Mouse (Mus musculus): ENCODE results near the gene Ppp1ca.

Gene Ppp1ca

DNA sequence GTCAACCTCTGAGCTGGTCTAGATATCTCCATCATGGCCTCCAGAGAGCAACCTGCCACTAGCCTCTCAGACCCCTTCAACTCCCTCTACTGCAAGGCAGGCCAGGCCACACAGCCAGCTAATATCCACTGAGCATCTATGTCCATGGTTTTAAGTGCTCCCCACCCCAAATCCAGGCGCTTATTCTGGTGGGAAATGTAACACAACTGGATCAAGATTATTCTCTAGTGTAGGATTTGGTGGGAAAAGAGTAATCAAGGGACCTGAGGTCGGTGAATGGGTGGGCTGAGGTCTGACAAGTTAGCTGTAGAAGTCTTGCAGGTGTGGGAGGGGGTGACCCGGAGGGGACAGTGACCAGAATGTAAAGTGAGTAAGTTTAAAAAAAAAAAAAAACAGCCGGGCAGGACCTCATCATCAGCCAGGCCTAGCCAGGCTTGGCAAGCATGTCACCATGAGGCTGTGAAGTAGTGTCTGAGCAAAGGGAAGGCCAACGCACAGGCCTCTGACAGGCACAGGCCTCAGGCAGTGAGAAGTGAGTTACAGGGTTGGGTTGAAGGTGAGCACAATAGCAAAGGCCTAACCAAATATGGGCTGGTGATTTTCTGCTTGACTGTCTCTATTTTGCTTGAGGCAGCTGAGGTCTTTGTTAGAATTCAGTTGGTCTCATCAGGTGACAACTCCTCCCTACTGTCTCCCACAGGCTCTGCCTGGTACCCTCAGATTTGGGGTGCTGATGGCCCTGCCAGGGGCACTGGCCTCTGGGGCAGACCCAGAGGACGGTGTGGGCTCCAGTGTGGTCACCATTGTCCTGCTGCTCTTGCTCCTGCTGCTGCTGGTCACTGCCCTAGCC lies 36.4 kb upstream of the Ppp1ca start:
- DNase-seq: no peak

- no peak for DNase-seq
Measured at GRCm38 (mm10) chr19:4156073-4156579, 35.7 kb upstream of the Ppp1ca start.

DNA sequence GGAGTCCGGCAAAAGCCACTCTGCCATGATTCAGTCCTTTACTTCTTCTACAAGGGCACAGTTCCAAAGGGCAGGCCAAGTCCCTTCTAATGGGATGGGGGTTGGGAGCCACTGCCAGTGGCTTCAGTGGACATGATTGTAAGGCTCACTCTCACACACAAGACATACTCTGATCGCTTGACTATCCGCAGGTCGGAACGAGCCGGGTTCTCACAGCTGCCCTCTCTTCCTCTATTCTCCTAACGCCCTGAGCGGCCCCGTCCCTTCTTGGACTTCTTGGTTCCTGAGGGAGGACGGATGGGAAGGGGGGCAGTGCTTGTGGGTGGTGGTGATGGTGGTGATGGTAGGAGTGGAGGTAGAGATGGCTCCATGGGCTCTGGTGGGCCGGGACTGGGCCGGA lies 35.1 kb upstream of the Ppp1ca start:
- DNase-seq: no peak

DNA sequence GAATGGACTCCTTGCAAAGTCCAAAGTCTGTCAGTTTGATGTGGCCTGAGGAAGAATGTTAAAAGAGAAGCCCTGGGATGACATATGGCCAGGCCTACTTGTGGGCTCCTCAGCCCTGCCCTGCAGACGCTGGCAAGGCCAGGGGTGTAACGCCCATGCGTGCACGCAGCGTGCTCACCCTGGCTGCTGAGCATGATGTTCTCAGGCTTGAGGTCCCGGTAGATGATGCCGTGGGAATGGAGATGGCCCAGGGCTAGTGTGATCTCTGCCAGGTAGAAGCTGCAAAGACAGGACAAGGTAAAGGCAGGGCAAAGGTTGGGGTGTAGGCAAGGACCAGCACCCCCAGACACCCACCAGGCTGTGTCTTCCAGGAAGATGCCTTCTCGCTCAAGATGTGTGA lies 32.8 kb upstream of the Ppp1ca start:
- no peak for DNase-seq

DNA sequence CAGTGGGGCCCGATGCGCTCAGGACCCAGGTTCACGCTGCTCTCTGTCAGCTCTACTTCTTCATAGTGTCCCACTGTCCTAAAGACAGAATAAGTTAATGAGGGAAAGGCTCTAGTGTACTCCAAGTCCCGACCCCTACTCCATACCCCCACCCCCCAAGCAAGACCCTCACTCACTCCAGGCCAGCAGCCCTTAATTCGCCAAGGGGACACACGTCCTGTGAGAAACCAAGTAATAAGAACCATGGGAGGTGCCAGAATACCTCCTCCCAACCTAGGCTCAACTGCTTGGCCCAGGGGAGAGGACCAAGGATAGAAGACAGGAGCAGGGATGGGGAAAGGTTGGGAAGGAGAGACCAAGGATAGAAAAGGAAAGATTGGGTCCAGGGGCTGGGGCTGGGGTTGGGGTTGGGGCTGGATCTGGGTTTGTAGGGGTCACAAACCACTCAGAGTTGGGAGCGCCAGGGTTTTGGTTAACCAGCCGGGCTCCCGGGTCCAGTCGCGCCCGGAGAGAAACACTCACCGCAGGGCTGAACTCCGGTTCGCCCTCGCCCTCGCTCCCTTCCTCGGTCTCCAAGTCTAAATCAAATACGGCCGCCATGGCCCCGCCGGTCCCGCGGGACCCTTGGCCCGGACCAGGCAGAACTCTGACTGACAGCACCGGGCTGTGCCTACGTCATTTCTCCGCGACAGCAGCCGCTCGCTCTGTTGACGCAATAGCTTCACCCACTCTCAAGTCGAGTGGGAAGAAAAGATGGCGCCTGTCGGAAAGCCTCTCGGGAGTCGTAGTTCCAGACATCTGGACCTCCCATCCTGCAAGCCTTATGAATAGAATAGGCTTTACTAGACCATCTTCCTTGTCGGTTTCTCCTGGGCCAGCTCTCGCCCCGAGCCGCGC lies 29.0 kb upstream of the Ppp1ca start, which contains the start of gene Rps6kb2:
Rps6kb2 (minus strand) TSS at position 709 of the 897 bp plus-strand sequence.
- peak; percentile 97 for DNase-seq

DNA sequence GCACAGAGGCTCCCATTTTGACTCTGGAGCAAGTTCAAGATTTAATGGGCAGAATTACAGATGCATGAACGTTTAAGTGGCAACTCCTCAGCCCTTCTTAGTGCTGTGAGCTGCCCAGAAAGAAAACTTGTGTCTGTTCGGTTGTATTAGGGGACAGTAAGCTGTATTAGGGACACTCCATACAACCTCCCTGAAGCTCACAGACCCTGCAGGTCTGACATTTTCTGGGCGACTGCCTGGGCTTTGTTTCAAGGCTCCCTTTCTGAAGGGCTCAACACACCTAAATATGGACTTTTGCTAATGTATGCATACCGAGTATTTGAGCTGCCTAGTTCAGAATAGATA lies 28.4 kb upstream of the Ppp1ca start:
- DNase-seq: no peak

GRCm38 (mm10) chr19:4164100-4164499 lies 27.8 kb upstream of the Ppp1ca start:
- no peak for DNase-seq

DNA sequence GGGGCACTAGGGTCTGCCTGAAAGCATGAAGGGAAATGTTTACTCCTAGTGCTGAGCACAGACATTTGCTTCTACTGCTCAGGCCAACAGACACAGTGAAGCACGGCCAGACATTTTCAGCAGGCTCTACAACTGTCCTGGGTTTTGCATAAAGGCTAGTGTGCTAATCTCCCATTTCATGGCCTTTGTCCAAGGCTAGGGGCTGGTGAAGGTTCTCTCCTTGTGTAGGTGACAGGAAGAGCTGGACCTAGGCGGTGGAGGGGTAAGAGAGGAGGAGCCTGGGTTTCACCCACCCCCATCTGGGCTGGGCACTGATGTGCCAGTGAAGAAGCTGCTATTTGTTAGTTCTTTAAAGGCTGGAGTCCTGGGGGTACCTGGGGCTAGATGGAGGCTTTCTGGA lies 27.1 kb upstream of the Ppp1ca start:
- DNase-seq: no peak

GRCm38 (mm10) chr19:4166678-4167476 lies 25.0 kb upstream of the Ppp1ca start:
- DNase-seq: no peak

DNA sequence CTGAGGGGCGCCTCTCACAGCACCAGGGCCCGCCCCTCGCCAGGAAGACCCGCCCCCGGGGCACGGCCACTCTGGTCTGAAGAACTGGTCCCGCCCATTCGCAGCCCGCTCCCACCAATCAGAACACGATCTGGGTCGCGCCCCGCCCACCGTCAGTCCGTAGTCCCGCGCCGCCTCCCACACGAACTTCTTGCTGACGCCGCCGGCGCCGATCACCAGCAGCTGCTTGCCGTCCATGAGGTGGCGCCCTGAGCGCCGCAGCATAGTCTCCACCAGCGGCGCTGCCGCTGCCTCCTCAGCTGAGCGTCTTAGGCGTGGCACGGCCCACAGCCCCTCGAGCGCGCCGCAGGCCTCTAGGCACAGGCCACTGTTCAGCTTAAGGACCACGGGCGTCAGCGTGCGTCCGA lies 22.5 kb upstream of the Ppp1ca start:
- DNase-seq: peak; percentile 99

GRCm38 (mm10) chr19:4169810-4170209 lies 22.1 kb upstream of the Ppp1ca start:
- no peak for DNase-seq

DNA sequence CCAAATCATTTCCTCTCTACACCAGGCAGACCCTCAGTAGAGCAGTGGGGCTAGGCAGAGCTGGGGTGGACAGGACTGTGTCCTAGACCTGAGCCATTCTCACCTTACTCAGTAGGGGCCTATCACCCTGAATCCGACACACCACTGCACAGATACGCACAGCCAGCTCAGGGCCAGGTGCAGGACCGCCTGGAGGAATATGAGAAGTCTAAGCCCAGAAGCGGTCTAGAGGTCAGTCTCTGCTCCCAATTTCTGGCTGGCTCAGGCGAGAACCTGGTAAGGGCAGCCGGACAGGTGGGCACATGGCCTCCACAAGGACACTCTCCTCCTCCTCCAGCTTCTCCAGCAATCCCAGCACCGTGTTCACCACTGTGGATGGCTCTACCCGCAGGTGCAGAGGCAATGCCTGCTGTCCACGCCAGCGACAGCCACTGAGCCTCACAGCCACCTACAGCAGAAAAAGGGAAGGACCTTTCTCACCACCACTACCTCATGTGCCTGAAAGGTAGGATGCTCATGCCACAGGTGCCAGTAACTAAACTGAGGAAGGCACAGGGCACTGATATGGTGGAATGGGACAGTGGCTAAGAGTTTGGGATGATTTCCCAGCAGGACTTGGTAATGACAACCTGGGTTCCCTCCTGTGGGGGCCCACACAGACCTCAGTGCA lies 21.0 kb upstream of the Ppp1ca start:
- DNase-seq: no peak

GRCm38 (mm10) chr19:4171393-4172290 lies 20.2 kb upstream of the Ppp1ca start:
- peak; percentile 62 for DNase-seq

DNA sequence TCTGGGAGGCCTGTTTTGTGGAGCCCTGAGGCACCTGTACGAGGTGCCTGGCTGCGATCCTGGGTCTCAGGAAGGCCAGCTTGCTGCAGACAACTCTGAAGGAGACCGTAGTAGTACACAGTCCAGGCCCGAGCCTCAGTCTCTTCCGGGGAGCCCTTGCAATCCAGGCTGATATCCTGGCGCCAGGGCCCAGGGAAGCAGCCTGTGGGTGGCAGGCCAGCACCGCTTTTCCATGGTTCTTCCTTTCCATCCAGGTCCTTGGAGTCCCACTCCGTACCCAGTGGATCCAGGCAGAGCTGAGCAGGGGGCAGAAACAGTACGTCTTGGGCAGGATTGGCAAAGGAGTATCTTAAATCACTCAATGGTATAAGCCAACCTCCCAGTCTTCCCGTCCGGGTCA lies 18.9 kb upstream of the Ppp1ca start:
- DNase-seq: no peak

GRCm38 (mm10) chr19:4175368-4175947 lies 16.4 kb upstream of the Ppp1ca start, which contains the start of gene Carns1:
TSS of gene Carns1 (minus strand) at chr19:4175479.
- DNase-seq: peak; percentile 66

DNA sequence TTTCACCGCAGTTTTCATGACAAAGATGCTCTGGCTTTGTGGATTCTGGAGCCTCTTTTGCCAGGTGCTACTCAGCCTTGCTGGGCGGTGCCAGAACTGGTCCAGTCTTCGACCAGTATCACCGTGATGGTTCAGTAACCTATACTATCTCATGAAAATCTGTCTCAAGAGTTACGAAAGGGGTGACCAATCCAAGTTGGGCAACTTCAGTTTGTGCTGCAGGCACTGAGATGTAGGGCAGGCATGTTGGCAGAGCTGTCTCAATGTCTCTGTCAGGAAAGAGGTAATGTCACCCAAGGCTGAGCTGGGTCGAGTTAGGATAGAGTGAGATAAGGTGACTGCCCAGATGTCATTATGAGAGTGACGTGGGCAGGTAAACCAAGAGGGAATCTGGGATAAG lies 11.5 kb upstream of the Ppp1ca start:
- no peak for DNase-seq

GRCm38 (mm10) chr19:4181892-4182291 lies 10.0 kb upstream of the Ppp1ca start:
- peak; percentile 79 for DNase-seq

- no peak for DNase-seq
Measured at GRCm38 (mm10) chr19:4183689-4184088, 8.2 kb upstream of the Ppp1ca start.

DNA sequence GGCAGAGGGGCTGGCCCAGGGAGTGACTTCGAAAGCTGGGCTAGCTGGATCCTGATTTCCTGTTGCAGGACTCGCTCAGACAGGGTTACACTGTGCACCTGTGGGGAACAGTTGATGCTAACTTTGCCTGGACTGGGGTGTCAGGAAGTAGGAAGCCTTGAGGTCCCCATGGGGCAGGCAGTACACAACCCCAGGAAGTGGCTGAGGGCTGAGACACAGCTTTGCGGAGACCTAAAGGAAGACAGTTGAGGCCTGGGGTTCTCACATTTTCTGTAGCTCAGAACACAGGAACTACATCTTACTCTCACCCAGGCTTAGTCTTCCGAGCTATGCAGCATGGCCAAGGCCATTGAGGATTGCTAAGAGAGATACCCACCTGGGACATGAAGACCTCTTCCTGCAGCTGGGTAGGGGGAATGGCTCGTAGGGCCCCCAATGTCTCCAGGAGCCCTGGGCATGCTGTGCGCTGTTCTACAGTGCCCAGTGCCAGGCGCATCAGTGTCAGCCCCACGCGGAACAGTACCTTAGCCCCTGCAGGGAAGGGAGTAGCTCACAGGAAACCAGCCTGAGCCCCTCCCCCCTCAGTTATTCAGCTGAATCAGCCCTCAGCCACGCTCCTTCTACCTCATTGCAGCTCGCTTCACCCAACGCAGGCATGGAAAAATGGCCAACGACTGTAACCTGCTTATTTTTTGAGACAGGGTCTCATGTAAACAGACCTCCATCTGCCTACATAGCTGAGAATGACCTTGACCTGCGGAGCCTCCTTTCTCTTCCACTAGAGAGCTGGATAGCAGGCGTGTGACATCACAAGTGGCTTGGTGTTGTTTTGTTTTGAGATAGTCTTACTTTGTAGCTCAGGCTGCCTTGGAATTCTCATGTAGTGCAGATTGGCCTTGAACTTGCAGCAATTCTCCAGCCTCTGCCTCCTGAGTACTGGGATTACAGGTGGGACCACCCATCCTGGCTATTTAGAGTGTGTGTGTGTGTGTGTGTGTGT lies 6.6 kb upstream of the Ppp1ca start:
- DNase-seq: peak; percentile 56
